Mouse (Mus musculus) limb, embryonic 13.5 days (tissue): ENCODE measurements at regions not wholly inside any gene's neighbourhood (a gene's known extent, or its start where the extent isn't known, plus 50 kb on each side); places are given as distances from the start of the nearest gene placed in this dataset.

Experiments used
- ATAC-seq: fragments of 200-750 bp; cut with Nextera tagmentation; 2 replicates; pipeline ENCODE4 v1.8.0; 2017; ENCODE audit warnings: low read depth, moderate number of reproducible peaks, moderate TSS enrichment; ENCODE audit not compliant: low FRiP score
- H3K27ac ChIP-seq: fragments of 300-500 bp; sonication (generic); 2 replicates; pipeline ENCODE4 v1.5.1; 2015; ENCODE audit warnings: inconsistent platforms, mild to moderate bottlenecking, moderate library complexity
- H3K27me3 ChIP-seq: fragments of 300-500 bp; sonication (generic); 2 replicates; pipeline ENCODE4 v1.6.1; 2015; ENCODE audit warnings: mild to moderate bottlenecking, inconsistent platforms
- H3K36me3 ChIP-seq: fragments of 300-500 bp; sonication (generic); 2 replicates; pipeline ENCODE4 v1.6.1; 2015; ENCODE audit warnings: inconsistent platforms, mild to moderate bottlenecking, moderate library complexity
- H3K4me1 ChIP-seq: fragments of 300-500 bp; sonication (generic); 2 replicates; pipeline ENCODE4 v1.6.1; 2015; ENCODE audit warnings: inconsistent platforms
- H3K4me2 ChIP-seq: fragments of 300-500 bp; sonication (generic); replicated peaks from 2 replicates; pipeline ENCODE4 v1.6.1; 2015; ENCODE audit warnings: inconsistent platforms, mild to moderate bottlenecking, moderate library complexity
- H3K4me3 ChIP-seq: fragments of 300-500 bp; sonication (generic); 2 replicates; pipeline ENCODE4 v1.5.1; 2015; ENCODE audit warnings: moderate library complexity, mild to moderate bottlenecking, inconsistent platforms
- H3K9ac ChIP-seq: fragments of 300-500 bp; sonication (generic); 2 replicates; pipeline ENCODE4 v1.6.1; 2015; ENCODE audit warnings: mild to moderate bottlenecking, inconsistent platforms
- H3K9me3 ChIP-seq: fragments of 300-500 bp; sonication (generic); 2 replicates; pipeline ENCODE4 v1.6.1; 2016; ENCODE audit warnings: inconsistent platforms
- WGBS: fragments of 180-500 bp; shearing (Covaris S2); methylation state at CpG from one replicate; pipeline ENCODE4 v1.1.7; 2015; 5-methylcytosine and 5-hydroxymethylcytosine counted together

DNA sequence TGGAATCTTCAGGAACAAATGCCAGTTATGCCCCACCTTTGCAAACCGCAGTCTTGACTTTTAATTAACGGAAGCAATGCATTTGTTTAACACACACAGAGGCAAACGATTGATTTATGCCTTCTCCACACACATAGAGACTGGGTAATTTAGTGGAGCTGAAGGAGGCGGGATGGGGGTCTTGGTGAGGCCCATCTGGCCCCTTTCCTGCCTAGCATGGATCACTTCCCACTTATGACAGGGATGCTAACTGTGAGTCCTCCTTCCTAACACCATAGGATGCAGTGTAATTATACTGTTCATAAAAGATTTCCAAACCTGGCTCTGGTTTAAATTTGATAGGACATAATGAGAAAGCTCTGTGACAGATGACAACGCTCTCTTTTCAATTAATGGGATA lies 101.1 kb upstream of the Map1b start:
- H3K4me2 ChIP-seq = no peak overlapping the region
- H3K9me3 ChIP-seq = 0 out of 2 replicates have a peak, but pooled peaks cover 2% of the 10 kb centered on the region
- no peak for ATAC-seq
- peaks cover 16% of the 10 kb centered on the region for H3K4me1 ChIP-seq
- H3K4me3 ChIP-seq = no peak overlapping the region
- H3K27me3 ChIP-seq = no peaks in the 10 kb centered on the region
- no peaks in the 10 kb centered on the region for H3K36me3 ChIP-seq
- no peak overlapping the region for H3K27ac ChIP-seq
- 14% methylated on average over 5 of the region's 5 CpGs for WGBS
- no peak overlapping the region for H3K9ac ChIP-seq

DNA sequence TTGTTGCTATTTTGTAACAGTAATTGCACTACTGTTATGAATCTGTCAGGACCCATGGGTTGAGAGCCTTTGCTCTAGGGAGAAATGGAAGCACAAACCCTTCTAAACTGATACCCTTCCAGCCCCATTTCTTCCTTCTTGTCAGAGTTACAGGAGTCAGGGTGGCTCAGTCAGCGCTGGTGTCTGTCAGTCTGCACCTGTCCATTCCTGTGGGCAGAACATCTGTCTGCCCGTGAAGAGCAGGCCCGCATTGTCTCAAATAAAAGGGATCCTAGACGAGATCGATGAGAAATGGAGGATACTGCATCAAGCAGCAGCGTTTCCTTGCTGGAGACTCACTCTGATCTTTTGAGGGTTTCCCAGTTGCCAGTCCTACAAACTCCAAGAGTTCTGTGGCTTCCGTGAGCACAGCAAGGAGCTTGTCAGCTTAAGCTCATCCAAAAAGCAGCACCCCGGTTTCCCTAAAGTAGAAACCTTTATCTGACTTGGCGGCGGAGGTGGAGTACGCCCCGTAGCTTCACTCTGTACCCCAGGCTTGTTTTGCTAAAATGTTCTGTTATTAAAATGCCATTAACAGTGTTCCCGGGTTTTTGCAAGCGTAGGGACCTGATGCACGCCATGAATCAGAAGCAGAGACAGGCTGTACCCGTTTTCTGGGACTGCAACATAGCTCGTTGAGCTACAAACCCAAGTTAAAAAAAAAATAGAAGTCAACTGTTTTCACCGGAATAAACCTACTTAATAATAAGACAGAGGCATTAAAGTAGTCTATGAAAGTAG lies 95.6 kb upstream of the Map1b start:
- Histone ChIP-seq H3K4me2 (no peak overlapping the region), H3K9me3 (no peaks in the 10 kb centered on the region), H3K9ac (no peak overlapping the region), H3K4me3 (no peak overlapping the region), H3K36me3 (no peaks in the 10 kb centered on the region), H3K4me1 (peaks cover 21% of the 10 kb centered on the region), H3K27me3 (no peaks in the 10 kb centered on the region), H3K27ac (no peak overlapping the region)
- no peak for ATAC-seq
- WGBS = 72% methylated on average over 18 of the region's 18 CpGs

DNA sequence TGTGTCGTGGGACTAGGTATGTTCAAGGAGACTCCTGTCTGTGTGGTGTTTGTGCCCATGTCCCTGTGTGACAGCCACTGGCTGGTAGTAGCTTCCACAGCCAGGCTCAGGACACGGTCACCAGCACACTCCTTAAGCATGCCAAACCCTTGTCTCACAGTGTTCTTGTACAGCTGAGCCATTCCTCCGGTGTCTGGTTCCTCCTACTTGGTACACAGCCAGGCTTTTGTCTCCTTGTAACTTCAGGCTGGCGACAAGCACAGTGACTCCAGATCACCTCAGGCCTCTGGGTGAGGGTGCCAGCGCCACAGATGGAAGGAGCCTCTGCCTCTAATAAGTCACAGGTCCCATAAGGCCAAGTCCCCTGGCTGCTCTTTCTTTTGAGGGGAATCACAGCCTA lies 94.2 kb upstream of the Map1b start:
- Histone ChIP-seq H3K4me2 (no peak overlapping the region), H3K27ac (no peak overlapping the region), H3K4me1 (peaks cover 21% of the 10 kb centered on the region), H3K4me3 (no peak overlapping the region), H3K36me3 (no peaks in the 10 kb centered on the region), H3K27me3 (no peaks in the 10 kb centered on the region), H3K9ac (no peak overlapping the region), H3K9me3 (no peaks in the 10 kb centered on the region)
- no peak for ATAC-seq
- 58% methylated on average over 5 of the region's 5 CpGs for WGBS

DNA sequence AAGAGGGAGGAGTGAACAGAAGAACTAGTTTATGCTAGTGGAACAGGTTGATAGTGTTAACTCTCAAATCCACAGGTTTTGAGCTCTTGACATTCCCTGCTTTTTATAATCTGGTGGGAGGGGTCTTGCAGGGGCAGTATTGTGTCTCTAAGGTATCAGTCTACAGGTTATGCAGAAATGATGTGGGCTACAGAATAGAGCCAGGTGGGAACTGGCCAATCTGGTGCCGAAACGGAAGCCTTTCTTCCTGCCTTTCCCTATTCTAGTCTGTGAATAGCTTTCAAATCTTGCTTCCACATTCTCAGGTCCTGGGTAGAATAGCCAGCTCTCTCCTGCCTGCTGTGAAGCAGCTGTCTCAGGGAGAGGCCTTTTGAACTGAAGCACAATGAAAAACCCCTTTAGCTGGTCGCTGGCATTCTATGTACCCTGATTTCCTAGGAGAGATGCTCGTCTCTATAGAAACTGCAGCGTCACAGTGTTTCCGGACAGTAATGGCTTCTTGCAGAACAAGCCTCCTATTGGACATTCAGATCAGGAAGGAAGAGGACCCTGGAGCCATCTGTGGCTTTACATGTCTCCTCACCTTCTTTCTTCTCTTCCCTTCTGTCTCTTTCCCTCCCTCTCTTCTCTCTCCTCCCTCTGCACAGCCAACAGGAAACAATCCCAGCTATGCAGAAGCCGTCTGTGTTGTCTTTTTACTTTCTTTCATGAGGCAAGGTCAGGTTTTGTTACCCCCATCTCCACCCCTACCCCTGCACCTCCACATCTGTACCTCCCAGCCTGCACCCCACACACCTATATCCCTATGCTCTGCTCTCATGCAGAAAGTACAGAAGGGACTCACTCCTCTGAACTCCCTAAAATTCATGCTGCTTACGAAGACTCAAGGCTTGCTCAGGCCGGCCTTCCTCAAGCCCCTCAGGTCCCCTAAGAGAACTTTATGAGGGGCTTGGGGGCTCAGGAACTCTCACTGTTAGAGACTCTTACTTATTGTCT lies 93.1 kb upstream of the Map1b start:
- Histone ChIP-seq H3K4me2 (no peak overlapping the region), H3K36me3 (no peaks in the 10 kb centered on the region), H3K27ac (no peak overlapping the region), H3K9me3 (0 out of 2 replicates have a peak, but pooled peaks cover 7% of the 10 kb centered on the region), H3K27me3 (no peaks in the 10 kb centered on the region), H3K4me3 (no peak overlapping the region), H3K4me1 (peaks cover 21% of the 10 kb centered on the region), H3K9ac (no peak overlapping the region)
- 50% methylated on average over 9 of the region's 9 CpGs for WGBS
- no peak for ATAC-seq

DNA sequence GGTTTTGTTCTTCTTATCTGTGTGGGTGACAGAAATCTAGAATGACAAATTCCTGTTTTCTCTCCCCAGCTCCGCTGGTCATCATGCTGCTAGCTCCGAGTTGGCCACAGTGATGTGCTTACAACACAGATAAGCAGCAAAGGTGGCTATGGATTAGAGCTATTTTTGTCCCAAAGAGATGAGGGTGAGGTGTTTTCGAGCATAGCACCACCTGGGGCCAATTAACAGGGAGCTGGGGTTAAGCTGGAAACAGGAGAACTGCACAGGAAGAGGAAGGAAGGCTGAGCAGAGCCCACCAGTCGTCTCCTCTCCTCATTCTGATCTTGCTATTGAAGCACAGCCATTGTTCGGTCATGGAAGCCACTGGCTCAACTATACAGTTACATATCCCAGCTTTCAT lies 92.3 kb upstream of the Map1b start:
- Histone ChIP-seq H3K9me3 (peaks cover 10% of the 10 kb centered on the region; the same call in 1 of the 2 replicates), H3K4me3 (no peak overlapping the region), H3K4me2 (no peak overlapping the region), H3K27me3 (no peaks in the 10 kb centered on the region), H3K27ac (no peak overlapping the region), H3K9ac (no peak overlapping the region), H3K36me3 (no peaks in the 10 kb centered on the region), H3K4me1 (peaks cover 21% of the 10 kb centered on the region)
- WGBS = 33% methylated on average over 5 of the region's 5 CpGs
- no peak for ATAC-seq

DNA sequence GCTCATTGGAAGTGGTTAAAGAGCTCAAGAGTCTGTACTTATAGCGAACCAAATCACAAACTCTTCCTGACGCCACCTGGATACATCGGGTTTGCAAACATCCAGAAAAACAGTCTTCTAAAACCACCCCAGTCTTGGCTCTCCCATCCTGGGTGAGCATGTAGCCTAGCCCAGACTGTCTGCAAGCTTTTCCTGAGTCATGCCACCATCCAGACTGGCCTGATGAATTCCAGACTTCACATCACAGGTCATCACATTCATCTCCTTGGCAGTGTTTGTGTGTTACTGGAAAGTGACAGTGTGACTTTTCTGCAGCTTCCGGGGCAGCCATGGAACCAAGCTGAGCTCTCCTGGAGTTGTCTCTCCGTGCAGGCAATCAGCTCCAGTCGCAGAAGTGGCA lies 90.9 kb upstream of the Map1b start:
- no peak overlapping the region for H3K27ac ChIP-seq

DNA sequence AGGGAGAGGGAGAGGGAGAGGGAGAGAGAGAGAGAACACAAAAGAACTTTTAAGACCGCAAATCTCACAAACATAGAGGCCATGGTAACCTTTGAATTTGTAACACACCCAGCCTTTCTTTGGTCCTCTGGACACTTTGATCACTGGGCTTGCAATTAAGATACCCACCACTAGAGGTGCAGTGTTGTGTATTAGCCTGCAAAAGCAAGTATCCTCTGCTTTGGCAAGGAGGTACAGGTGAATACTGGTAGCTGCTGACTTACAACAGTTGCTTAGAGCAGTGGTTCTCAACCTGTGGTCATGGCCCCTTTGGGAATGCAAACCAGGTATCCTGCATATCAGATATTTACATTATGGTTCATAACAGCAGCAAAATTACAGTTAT lies 90.3 kb upstream of the Map1b start:
- peaks cover 21% of the 10 kb centered on the region for H3K4me1 ChIP-seq
- no peaks in the 10 kb centered on the region for H3K27me3 ChIP-seq
- peaks cover 14% of the 10 kb centered on the region; the same call in 1 of the 2 replicates for H3K9me3 ChIP-seq
- no peaks in the 10 kb centered on the region for H3K36me3 ChIP-seq
- H3K4me3 ChIP-seq = no peak overlapping the region
- 55% methylated on average over 1 of the region's 1 CpGs for WGBS
- no peak overlapping the region for H3K27ac ChIP-seq
- ATAC-seq = no peak
- no peak overlapping the region for H3K9ac ChIP-seq
- H3K4me2 ChIP-seq = no peak overlapping the region

More for the DNA sequence above, 90.9 kb upstream of the Map1b start:
- ATAC-seq = no peak
- WGBS = 88% methylated on average over 6 of the region's 6 CpGs
- H3K9ac ChIP-seq = no peak overlapping the region
- no peaks in the 10 kb centered on the region for H3K27me3 ChIP-seq
- H3K4me2 ChIP-seq = no peak overlapping the region
- no peaks in the 10 kb centered on the region for H3K36me3 ChIP-seq
- H3K4me1 ChIP-seq = peaks cover 21% of the 10 kb centered on the region
- H3K4me3 ChIP-seq = no peak overlapping the region
- peaks cover 14% of the 10 kb centered on the region; the same call in 1 of the 2 replicates for H3K9me3 ChIP-seq

DNA sequence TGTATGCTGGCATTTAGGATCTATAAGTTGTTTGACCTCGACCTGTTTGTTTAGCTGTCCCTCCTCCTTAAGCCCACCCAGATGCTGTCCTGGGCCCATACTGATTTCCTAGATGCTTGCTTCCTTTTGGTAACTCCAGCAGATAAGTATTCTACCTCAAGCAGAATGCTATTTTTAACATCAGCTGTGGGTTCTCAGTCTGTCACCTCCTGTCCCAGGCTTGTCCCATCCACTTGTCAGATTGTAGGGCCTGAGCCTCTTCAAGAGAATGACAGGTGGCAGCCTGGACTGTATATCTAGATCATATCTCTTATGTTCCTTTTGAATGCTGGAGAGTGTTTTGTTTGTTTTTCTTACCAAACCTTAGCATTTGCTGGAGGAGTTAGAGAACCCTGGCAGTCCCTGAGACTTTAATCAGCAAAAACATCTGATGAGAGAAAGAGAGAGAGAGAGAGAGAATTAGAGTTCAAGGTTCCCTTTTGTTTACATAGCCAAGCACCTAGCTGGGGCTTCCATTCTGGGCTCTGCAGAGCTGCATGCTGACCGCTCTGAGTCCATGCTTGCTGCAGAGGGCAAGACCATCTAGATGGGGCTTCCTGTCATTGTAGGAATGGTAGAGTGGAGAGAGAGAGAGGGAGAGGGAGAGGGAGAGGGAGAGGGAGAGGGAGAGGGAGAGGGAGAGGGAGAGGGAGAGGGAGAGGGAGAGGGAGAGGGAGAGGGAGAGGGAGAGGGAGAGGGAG lies 89.7 kb upstream of the Map1b start:
- ATAC-seq = no peak
- Histone ChIP-seq H3K27me3 (no peaks in the 10 kb centered on the region), H3K4me3 (no peak overlapping the region), H3K27ac (no peak overlapping the region), H3K9ac (no peak overlapping the region), H3K9me3 (peaks cover 14% of the 10 kb centered on the region; the same call in 1 of the 2 replicates), H3K36me3 (no peaks in the 10 kb centered on the region), H3K4me1 (peaks cover 21% of the 10 kb centered on the region), H3K4me2 (no peak overlapping the region)
- 63% methylated on average over 2 of the region's 2 CpGs for WGBS

DNA sequence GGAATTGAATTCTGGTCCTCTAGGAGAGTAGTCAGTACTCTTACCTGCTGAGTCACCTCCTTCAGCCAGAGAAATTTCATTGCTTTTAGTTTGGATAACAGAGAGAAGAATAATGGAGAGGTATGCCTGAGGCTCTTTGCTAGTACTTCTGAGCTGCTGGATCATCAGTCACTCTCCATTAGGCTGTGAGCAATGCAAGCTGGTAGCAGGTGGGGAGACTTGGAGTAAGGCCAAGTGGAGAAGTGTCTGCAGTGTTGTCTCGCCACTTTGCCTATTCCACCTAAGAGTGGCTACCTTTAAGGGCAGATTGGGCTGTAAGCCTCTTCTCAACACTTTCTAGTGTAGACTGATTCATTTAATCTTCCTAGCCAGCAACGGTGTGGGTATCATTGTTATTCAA lies 81.6 kb upstream of the Map1b start:
- no peaks in the 10 kb centered on the region for H3K9me3 ChIP-seq
- H3K4me3 ChIP-seq = no peak overlapping the region
- WGBS = 64% methylated on average over 2 of the region's 2 CpGs
- ATAC-seq = no peak
- H3K27ac ChIP-seq = no peak overlapping the region
- H3K36me3 ChIP-seq = no peaks in the 10 kb centered on the region
- no peak overlapping the region for H3K9ac ChIP-seq
- peaks cover 7% of the 10 kb centered on the region for H3K4me1 ChIP-seq
- H3K27me3 ChIP-seq = 0 out of 2 replicates have a peak, but pooled peaks cover 6% of the 10 kb centered on the region
- no peak overlapping the region for H3K4me2 ChIP-seq

DNA sequence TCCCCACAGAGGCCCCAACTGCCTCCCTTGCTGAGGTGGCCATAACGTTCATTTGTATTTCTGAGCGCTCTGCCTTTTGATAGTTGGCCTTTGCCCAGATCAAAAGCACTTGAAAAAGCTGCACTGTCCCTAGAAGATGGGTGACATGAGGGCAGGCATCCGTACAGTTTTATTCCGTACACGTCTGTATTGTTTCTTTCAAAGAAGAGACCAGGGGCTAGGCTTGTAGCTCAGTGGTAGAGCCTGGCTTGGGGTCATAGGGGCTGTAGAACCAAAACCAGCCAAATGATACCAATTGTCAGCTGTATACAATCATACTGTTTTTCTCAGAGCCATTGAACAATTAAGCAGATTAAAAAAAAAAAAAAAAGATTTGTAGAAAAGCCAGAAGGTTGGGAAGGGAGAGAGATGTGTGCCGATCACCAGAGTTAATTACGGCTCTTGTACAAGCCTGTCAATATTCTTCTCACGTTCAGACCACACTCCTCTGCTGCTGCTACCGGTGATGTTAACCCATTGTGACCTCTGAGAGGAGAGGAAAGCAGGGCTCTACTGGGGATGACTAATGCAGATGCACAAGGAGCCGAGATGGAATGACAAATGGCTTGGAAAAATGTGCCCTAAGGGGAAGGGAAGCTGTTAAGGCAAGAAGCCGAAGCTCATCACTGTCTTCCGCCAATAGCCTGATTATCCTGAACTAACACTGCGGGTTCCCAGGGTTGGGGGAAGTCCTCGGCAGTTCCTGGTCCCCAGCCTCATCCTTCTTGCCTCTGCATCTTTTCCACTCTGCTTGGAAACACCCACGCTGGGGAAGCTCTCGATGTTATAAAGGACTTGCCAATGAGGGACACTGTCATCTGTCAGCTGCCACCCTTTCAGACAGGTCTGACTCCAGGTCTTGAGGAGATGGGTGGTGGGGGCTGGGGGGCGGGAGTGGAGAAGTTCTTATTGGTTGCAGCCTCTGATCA lies 77.8 kb upstream of the Map1b start:
- Histone ChIP-seq H3K27me3 (0 out of 2 replicates have a peak, but pooled peaks cover 6% of the 10 kb centered on the region), H3K4me3 (no peak overlapping the region), H3K4me2 (no peak overlapping the region), H3K4me1 (peaks cover 12% of the 10 kb centered on the region), H3K36me3 (no peaks in the 10 kb centered on the region), H3K27ac (no peak overlapping the region), H3K9ac (no peak overlapping the region), H3K9me3 (no peaks in the 10 kb centered on the region)
- 47% methylated on average over 17 of the region's 17 CpGs for WGBS
- ATAC-seq = no peak

DNA sequence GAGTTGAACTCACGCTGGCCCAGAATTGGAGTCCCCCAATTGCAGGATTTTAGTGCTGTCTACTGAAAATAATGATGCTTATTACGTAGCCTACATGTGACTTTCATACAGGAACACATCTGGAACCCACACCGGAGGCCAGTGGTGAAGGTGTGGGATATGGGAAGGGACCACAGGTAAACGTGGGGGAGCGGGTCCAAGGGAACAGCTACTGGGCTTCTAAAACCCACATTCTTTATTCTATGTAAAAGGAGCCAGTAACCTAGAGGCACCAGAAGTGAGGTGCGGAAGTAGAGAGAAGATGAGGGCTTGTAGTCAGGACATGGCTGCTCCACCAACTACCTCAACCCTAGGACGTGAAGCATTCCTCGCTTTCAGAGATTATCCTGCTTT lies 76.9 kb upstream of the Map1b start:
- Histone ChIP-seq H3K36me3 (no peaks in the 10 kb centered on the region), H3K27ac (no peak overlapping the region), H3K9ac (no peak overlapping the region), H3K27me3 (0 out of 2 replicates have a peak, but pooled peaks cover 6% of the 10 kb centered on the region), H3K9me3 (no peaks in the 10 kb centered on the region), H3K4me1 (peaks cover 12% of the 10 kb centered on the region), H3K4me2 (no peak overlapping the region), H3K4me3 (no peak overlapping the region)
- 54% methylated on average over 8 of the region's 8 CpGs for WGBS
- ATAC-seq = no peak
